Mouse (Mus musculus): Measurements from ENCODE around the gene Pitpnm2. TPM values are rescaled to one million over a fixed set of nuclear protein-coding genes. Genes with fewer than 3 reads are reported as not detected.

Gene Pitpnm2
- total RNA-seq, 2 experiments from 2014 or later = 42.5 to 50.9 TPM

- DNase-seq (ENCODE audit: low spot score) = no peak
- intact Hi-C loops (cut with DNase I) = loop anchor here (1.0 to 2.0 kb wide), 2 partner anchors 83 to 137 kb away; no protein-coding TSS in a partner anchor
Observed at GRCm38 (mm10) chr5:124083850-124084587, 165.5 kb downstream of the Pitpnm2 start.

- intact Hi-C loops (cut with DNase I) = no loop called here
- DNase-seq (ENCODE audit: low spot score) = no peak
Observed at GRCm38 (mm10) chr5:124082941-124083688, 166.4 kb downstream of the Pitpnm2 start.

- intact Hi-C loops (cut with DNase I) = no loop called here
- DNase-seq (ENCODE audit: low spot score) = no peak
Observed at GRCm38 (mm10) chr5:124082447-124082846, 167.1 kb downstream of the Pitpnm2 start.

- intact Hi-C loops (cut with DNase I) = no loop called here
- DNase-seq (ENCODE audit: low spot score) = no peak
Observed at GRCm38 (mm10) chr5:124079880-124080279, 169.7 kb downstream of the Pitpnm2 start.

GRCm38 (mm10) chr5:124078794-124079416 lies 170.7 kb downstream of the Pitpnm2 start:
- DNase-seq (ENCODE audit: low spot score) = no peak
- intact Hi-C loops (cut with DNase I) = no loop called here

- no peak for DNase-seq (ENCODE audit: low spot score)
- intact Hi-C loops (cut with DNase I) = no loop called here
Observed at GRCm38 (mm10) chr5:124077856-124078460, 171.6 kb downstream of the Pitpnm2 start.

GRCm38 (mm10) chr5:124077241-124077640 lies 172.3 kb downstream of the Pitpnm2 start:
- intact Hi-C loops (cut with DNase I) = no loop called here
- no peak for DNase-seq (ENCODE audit: low spot score)

GRCm38 (mm10) chr5:124076559-124076958 lies 173.0 kb downstream of the Pitpnm2 start:
- intact Hi-C loops (cut with DNase I) = no loop called here
- no peak for DNase-seq (ENCODE audit: low spot score)

- intact Hi-C loops (cut with DNase I) = no loop called here
- DNase-seq (ENCODE audit: low spot score) = no peak
Observed at GRCm38 (mm10) chr5:124075716-124076115, 173.8 kb downstream of the Pitpnm2 start.

GRCm38 (mm10) chr5:124074845-124075307 lies 174.7 kb downstream of the Pitpnm2 start:
- intact Hi-C loops (cut with DNase I) = loop anchor here (5.0 kb wide), 1 partner anchor 43 kb away; the partner anchor contains the start of gene Vps37b
- no peak for DNase-seq (ENCODE audit: low spot score)

GRCm38 (mm10) chr5:124073682-124074081 lies 175.9 kb downstream of the Pitpnm2 start:
- intact Hi-C loops (cut with DNase I) = loop anchor here (5.0 kb wide), 1 partner anchor 41 kb away; the partner anchor contains the start of gene Vps37b

GRCm38 (mm10) chr5:124069657-124070056 lies 179.9 kb downstream of the Pitpnm2 start:
- intact Hi-C loops (cut with DNase I) = loop anchor here (5.0 kb wide), 1 partner anchor 37 kb away; the partner anchor contains the start of gene Vps37b
- no peak for DNase-seq (ENCODE audit: low spot score)

More at GRCm38 (mm10) chr5:124073682-124074081, 175.9 kb downstream of the Pitpnm2 start:
- DNase-seq (ENCODE audit: low spot score) = no peak

Other genes with a start within 250 kb of the Pitpnm2 start
- gene Vps37b, start 217.5 kb downstream of the Pitpnm2 start, total RNA-seq (2021) = 10 to 100 TPM; 18.2 to 18.6 TPM
- gene Abcb9, start 154.0 kb downstream of the Pitpnm2 start, total RNA-seq (2021) = 1 to 10 TPM; 8.0 to 9.0 TPM
- gene Ogfod2, start 137.5 kb downstream of the Pitpnm2 start, total RNA-seq (2021) = 10 to 100 TPM; 12.5 to 13.9 TPM
- 10 to 100 TPM; 36.2 to 43.0 TPM for gene Arl6ip4, start 133.7 kb downstream of the Pitpnm2 start, total RNA-seq (2021)
- gene Mphosph9, start 78.2 kb upstream of the Pitpnm2 start, total RNA-seq (2021) = 1 to 10 TPM; 4.0 to 4.6 TPM
- 10 to 100 TPM; 10.5 to 13.6 TPM for gene 2810006K23Rik, start 78.3 kb upstream of the Pitpnm2 start, total RNA-seq (2021)
- gene Cdk2ap1, start 113.3 kb upstream of the Pitpnm2 start, total RNA-seq (2021) = 100 to 1,000 TPM; 159 to 181 TPM
- gene Sbno1, start 176.2 kb upstream of the Pitpnm2 start, total RNA-seq (2021) = 10 to 100 TPM; 63.9 to 68.9 TPM
- 100 to 1,000 TPM; 221 to 226 TPM for gene Kmt5a, start 190.2 kb upstream of the Pitpnm2 start, total RNA-seq (2021)
- 1 to 10 TPM; 7.9 to 9.4 TPM for gene Rilpl2, start 228.6 kb upstream of the Pitpnm2 start, total RNA-seq (2021)
- gene Snrnp35, start 233.4 kb upstream of the Pitpnm2 start, total RNA-seq (2021) = 10 to 100 TPM; 10.0 to 12.7 TPM

Measured in heart, postnatal 25 days (tissue).